Mouse (Mus musculus) c-Kit-positive CD71-positive TER-119-positive erythroid progenitor cells, embryonic 14.5 days (primary cell): ENCODE data around the gene Txnrd1.

Experiments used
- DNase-seq: peaks from one replicate; pipeline ENCODE4 v3.0.0-alpha.2; 2013; ENCODE audit warnings: low spot score

Gene Txnrd1

GRCm38 (mm10) chr10:82919404-82919980 lies 85.7 kb downstream of the Txnrd1 start:
- no peak for DNase-seq

GRCm38 (mm10) chr10:82923547-82923946 lies 89.8 kb downstream of the Txnrd1 start:
- DNase-seq: no peak

GRCm38 (mm10) chr10:82924750-82925149 lies 91.0 kb downstream of the Txnrd1 start:
- no peak for DNase-seq

- DNase-seq: no peak
Observed at GRCm38 (mm10) chr10:82925624-82926023, 91.9 kb downstream of the Txnrd1 start.

- DNase-seq: no peak
Observed at GRCm38 (mm10) chr10:82935018-82935633, 101.4 kb downstream of the Txnrd1 start.

- DNase-seq: no peak
Observed at GRCm38 (mm10) chr10:82935774-82936173, 102.0 kb downstream of the Txnrd1 start.
